Mouse (Mus musculus): ENCODE results near the gene Vezt. TPM values are rescaled to one million over a fixed set of nuclear protein-coding genes. Genes with fewer than 3 reads are reported as not detected.

Gene Vezt
- total and polyA plus RNA-seq, 2 experiments: 6.5 to 9.2 TPM

DNA sequence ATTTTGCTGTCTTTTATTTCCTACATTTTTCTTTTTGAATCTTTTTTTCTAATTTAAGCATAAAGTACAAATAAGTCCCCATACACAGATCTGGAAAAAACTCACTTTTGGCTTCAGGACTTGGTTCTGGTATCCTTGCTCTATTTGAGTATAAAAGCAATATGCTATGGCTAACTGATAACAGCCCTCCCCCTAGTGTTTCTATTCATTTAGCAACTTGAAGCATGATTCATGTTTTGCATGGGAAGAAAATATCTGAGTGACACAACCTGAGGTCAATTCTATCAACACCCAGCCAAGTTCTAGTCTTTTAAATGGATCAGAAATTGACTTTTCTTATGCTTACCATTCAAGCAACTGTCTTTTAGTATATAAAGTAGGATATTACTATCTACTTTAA, 68.1 kb downstream of the Vezt start:
- H3K36me3 ChIP-seq (ENCODE audit: control insufficient read depth, insufficient read depth, low read length): peaks cover 14% of the 10 kb centered on the region
- H3K27me3 ChIP-seq (ENCODE audit: control insufficient read depth, insufficient read depth, low read length): no peaks in the 10 kb centered on the region
- no peak overlapping the region for H3K9ac ChIP-seq (ENCODE audit: low read depth, low read length)
- no peak overlapping the region for H3K27ac ChIP-seq (replicated peaks; ENCODE audit: insufficient read depth, low read depth, low read length)
- no peak overlapping the region for H3K4me3 ChIP-seq (ENCODE audit: insufficient read depth, low read depth, low read length)
- no peak for TF ChIP-seq POLR2A (IDR thresholded peaks at IDR 0.05; ENCODE audit: extremely low read depth, insufficient read depth, low read length)
- no peak for TF ChIP-seq CTCF (IDR thresholded peaks at IDR 0.05; ENCODE audit: low read depth, low read length)
- H3K4me1 ChIP-seq (ENCODE audit: control insufficient read depth, insufficient read depth, low read length): no peaks in the 10 kb centered on the region
- DNase-seq (ENCODE audit: extremely low read depth, low read depth, low spot score): no peak
- H3K79me2 ChIP-seq (ENCODE audit: control insufficient read depth, insufficient read depth, low read length): no peaks in the 10 kb centered on the region

DNA sequence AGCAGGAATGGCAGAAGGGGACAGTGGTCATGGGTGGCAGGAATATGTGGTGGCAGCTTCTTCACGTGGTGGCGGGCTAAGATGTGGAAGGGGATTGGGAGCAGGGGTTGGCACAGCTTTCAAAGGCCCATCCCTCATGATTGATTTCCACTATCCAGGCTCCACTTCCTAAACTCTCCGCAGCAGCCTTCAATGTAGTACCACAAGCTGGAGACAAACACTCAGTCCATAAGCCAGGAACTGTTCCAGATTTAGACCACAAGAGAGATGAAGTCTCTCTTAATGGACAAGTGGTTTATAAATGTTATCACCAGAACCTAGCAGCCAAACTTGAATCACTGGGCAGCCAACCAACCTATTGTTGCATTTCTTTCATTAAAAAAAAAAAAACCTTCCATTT, 81.6 kb downstream of the Vezt start:
- WGBS: 71% methylated on average over 3 of the region's 3 CpGs
- no peak for DNase-seq (ENCODE audit: extremely low read depth, low read depth, low spot score)

GRCm38 (mm10) chr10:93953504-93953903, 82.1 kb downstream of the Vezt start:
- Histone ChIP-seq H3K27ac (replicated peaks; ENCODE audit: insufficient read depth, low read depth, low read length) (no peak overlapping the region), H3K79me2 (ENCODE audit: control insufficient read depth, insufficient read depth, low read length) (no peaks in the 10 kb centered on the region), H3K9ac (ENCODE audit: low read depth, low read length) (no peak overlapping the region), H3K4me3 (ENCODE audit: insufficient read depth, low read depth, low read length) (no peak overlapping the region), H3K4me1 (ENCODE audit: control insufficient read depth, insufficient read depth, low read length) (no peaks in the 10 kb centered on the region), H3K36me3 (ENCODE audit: control insufficient read depth, insufficient read depth, low read length) (no peaks in the 10 kb centered on the region), H3K27me3 (ENCODE audit: control insufficient read depth, insufficient read depth, low read length) (no peaks in the 10 kb centered on the region)
- TF ChIP-seq POLR2A (IDR thresholded peaks at IDR 0.05; ENCODE audit: extremely low read depth, insufficient read depth, low read length) (no peak), CTCF (IDR thresholded peaks at IDR 0.05; ENCODE audit: low read depth, low read length) (no peak)
- WGBS: 90% methylated on average over 7 of the region's 7 CpGs
- no peak for DNase-seq (ENCODE audit: extremely low read depth, low read depth, low spot score)

More for the DNA sequence above, 81.6 kb downstream of the Vezt start:
- no peak overlapping the region for H3K9ac ChIP-seq (ENCODE audit: low read depth, low read length)
- TF ChIP-seq CTCF (IDR thresholded peaks at IDR 0.05; ENCODE audit: low read depth, low read length) (no peak), POLR2A (IDR thresholded peaks at IDR 0.05; ENCODE audit: extremely low read depth, insufficient read depth, low read length) (no peak)
- no peaks in the 10 kb centered on the region for H3K36me3 ChIP-seq (ENCODE audit: control insufficient read depth, insufficient read depth, low read length)
- H3K27ac ChIP-seq (replicated peaks; ENCODE audit: insufficient read depth, low read depth, low read length): no peak overlapping the region
- no peaks in the 10 kb centered on the region for H3K4me1 ChIP-seq (ENCODE audit: control insufficient read depth, insufficient read depth, low read length)
- H3K4me3 ChIP-seq (ENCODE audit: insufficient read depth, low read depth, low read length): no peak overlapping the region
- no peaks in the 10 kb centered on the region for H3K27me3 ChIP-seq (ENCODE audit: control insufficient read depth, insufficient read depth, low read length)
- H3K79me2 ChIP-seq (ENCODE audit: control insufficient read depth, insufficient read depth, low read length): no peaks in the 10 kb centered on the region

GRCm38 (mm10) chr10:93950991-93951390, 84.6 kb downstream of the Vezt start:
- Histone ChIP-seq H3K4me1 (ENCODE audit: control insufficient read depth, insufficient read depth, low read length) (peaks cover 10% of the 10 kb centered on the region; the same call in 1 of the 2 replicates), H3K79me2 (ENCODE audit: control insufficient read depth, insufficient read depth, low read length) (no peaks in the 10 kb centered on the region), H3K4me3 (ENCODE audit: insufficient read depth, low read depth, low read length) (no peak overlapping the region), H3K27me3 (ENCODE audit: control insufficient read depth, insufficient read depth, low read length) (no peaks in the 10 kb centered on the region), H3K36me3 (ENCODE audit: control insufficient read depth, insufficient read depth, low read length) (no peaks in the 10 kb centered on the region), H3K27ac (replicated peaks; ENCODE audit: insufficient read depth, low read depth, low read length) (no peak overlapping the region), H3K9ac (ENCODE audit: low read depth, low read length) (no peak overlapping the region)
- no peak for DNase-seq (ENCODE audit: extremely low read depth, low read depth, low spot score)
- no peak for TF ChIP-seq POLR2A (IDR thresholded peaks at IDR 0.05; ENCODE audit: extremely low read depth, insufficient read depth, low read length)
- no peak for TF ChIP-seq CTCF (IDR thresholded peaks at IDR 0.05; ENCODE audit: low read depth, low read length)
- 47% methylated on average over 3 of the region's 3 CpGs for WGBS

GRCm38 (mm10) chr10:93949921-93950320, 85.7 kb downstream of the Vezt start:
- WGBS: 96% methylated on average over 2 of the region's 2 CpGs
- no peaks in the 10 kb centered on the region for H3K79me2 ChIP-seq (ENCODE audit: control insufficient read depth, insufficient read depth, low read length)

GRCm38 (mm10) chr10:93945843-93946499, 89.6 kb downstream of the Vezt start:
- DNase-seq (ENCODE audit: extremely low read depth, low read depth, low spot score): peak; percentile 93
- 32% methylated on average over 9 of the region's 9 CpGs for WGBS
- H3K36me3 ChIP-seq (ENCODE audit: control insufficient read depth, insufficient read depth, low read length): no peaks in the 10 kb centered on the region
- peak overlapping the region; percentile 60 for H3K27ac ChIP-seq (replicated peaks; ENCODE audit: insufficient read depth, low read depth, low read length)
- H3K4me1 ChIP-seq (ENCODE audit: control insufficient read depth, insufficient read depth, low read length): peaks cover 14% of the 10 kb centered on the region; the same call in 1 of the 2 replicates
- TF ChIP-seq CTCF (IDR thresholded peaks at IDR 0.05; ENCODE audit: low read depth, low read length) (no peak), POLR2A (IDR thresholded peaks at IDR 0.05; ENCODE audit: extremely low read depth, insufficient read depth, low read length) (no peak)
- no peaks in the 10 kb centered on the region for H3K27me3 ChIP-seq (ENCODE audit: control insufficient read depth, insufficient read depth, low read length)
- no peaks in the 10 kb centered on the region for H3K79me2 ChIP-seq (ENCODE audit: control insufficient read depth, insufficient read depth, low read length)
- H3K9ac ChIP-seq (ENCODE audit: low read depth, low read length): peak overlapping the region; percentile 20; the same call in 1 of the 2 replicates
- no peak overlapping the region for H3K4me3 ChIP-seq (ENCODE audit: insufficient read depth, low read depth, low read length)

More at GRCm38 (mm10) chr10:93949921-93950320, 85.7 kb downstream of the Vezt start:
- Histone ChIP-seq H3K27ac (replicated peaks; ENCODE audit: insufficient read depth, low read depth, low read length) (no peak overlapping the region), H3K4me3 (ENCODE audit: insufficient read depth, low read depth, low read length) (no peak overlapping the region), H3K4me1 (ENCODE audit: control insufficient read depth, insufficient read depth, low read length) (peaks cover 14% of the 10 kb centered on the region; the same call in 1 of the 2 replicates), H3K36me3 (ENCODE audit: control insufficient read depth, insufficient read depth, low read length) (no peaks in the 10 kb centered on the region), H3K9ac (ENCODE audit: low read depth, low read length) (no peak overlapping the region), H3K27me3 (ENCODE audit: control insufficient read depth, insufficient read depth, low read length) (no peaks in the 10 kb centered on the region)
- DNase-seq (ENCODE audit: extremely low read depth, low read depth, low spot score): no peak
- TF ChIP-seq POLR2A (IDR thresholded peaks at IDR 0.05; ENCODE audit: extremely low read depth, insufficient read depth, low read length) (no peak), CTCF (IDR thresholded peaks at IDR 0.05; ENCODE audit: low read depth, low read length) (no peak)
